Mouse (Mus musculus) CH12.LX (cell line): ENCODE measurements around the gene Cdh22. TPM values are rescaled to one million over a fixed set of nuclear protein-coding genes. Genes with fewer than 3 reads are reported as not detected.

Experiments used
- DNase-seq: peaks from one replicate; pipeline ENCODE4 v3.0.0-alpha.2; 2013; ENCODE audit errors: extremely low read depth
- H3K27ac ChIP-seq: 2 replicates; pipeline ENCODE4 v1.5.1; 2012; ENCODE audit warnings: low read depth, mild to moderate bottlenecking, control low read depth, moderate library complexity; ENCODE audit not compliant: insufficient read depth
- H3K27me3 ChIP-seq: replicated peaks from 2 replicates; pipeline ENCODE3; 2012; ENCODE audit warnings: inconsistent platforms
- H3K36me3 ChIP-seq, 2 experiments: replicated peaks in 1 of 2; 2 replicates each; pipeline versions ENCODE3 to v1.6.1; 2012; ENCODE audit warnings: inconsistent platforms in 1 of 2, low read length in 1 of 2, mild to moderate bottlenecking in 1 of 2, mixed read lengths in 1 of 2, moderate library complexity in 1 of 2; ENCODE audit not compliant: control insufficient read depth in 1 of 2, insufficient read depth in 1 of 2
- H3K4me1 ChIP-seq, 2 experiments: 2 replicates each; pipeline ENCODE4 v1.6.1; 2012; ENCODE audit warnings: inconsistent platforms in 1 of 2, moderate library complexity in 1 of 2; ENCODE audit not compliant: insufficient read depth in 2 of 2, control insufficient read depth in 1 of 2
- H3K4me2 ChIP-seq: 2 replicates; pipeline ENCODE4 v1.6.1; 2012; ENCODE audit warnings: low read depth, mild to moderate bottlenecking, control low read depth; ENCODE audit not compliant: poor library complexity, insufficient read depth, severe bottlenecking
- H3K4me3 ChIP-seq, 3 experiments: fragments of 150-350 bp in 1 of 3; sonication (generic) in 1 of 3; replicated peaks in 1 of 3; 2 replicates each; pipeline versions ENCODE3 to v1.5.1; 2011 to 2012; ENCODE audit warnings: low read depth in 2 of 3, low read length in 2 of 3, mild to moderate bottlenecking in 2 of 3, moderate library complexity in 2 of 3, control low read depth in 1 of 3, improper control_type of control experiment in 1 of 3, inconsistent platforms in 1 of 3, mixed read lengths in 1 of 3; ENCODE audit not compliant: poor library complexity in 1 of 3
- H3K79me2 ChIP-seq: replicated peaks from 2 replicates; pipeline ENCODE4 v1.6.1; 2012; ENCODE audit warnings: mild to moderate bottlenecking, moderate library complexity; ENCODE audit not compliant: control insufficient read depth, poor library complexity, insufficient read depth, severe bottlenecking; ENCODE audit errors: extremely low read depth
- H3K9ac ChIP-seq: 2 replicates; pipeline ENCODE4 v1.6.1; 2012; ENCODE audit warnings: low read depth, mild to moderate bottlenecking, control low read depth, moderate library complexity; ENCODE audit not compliant: insufficient read depth
- H3K9me3 ChIP-seq: replicated peaks from 2 replicates; pipeline ENCODE3; 2012; ENCODE audit warnings: low read length, inconsistent platforms, mixed read lengths
- BHLHE40 ChIP-seq: IDR thresholded peaks from 2 replicates; pipeline ENCODE4 v1.6.1; 2011; ENCODE audit warnings: mild to moderate bottlenecking, low read depth, low read length, improper control_type of control experiment
- CHD1 ChIP-seq: IDR thresholded peaks from 2 replicates; pipeline ENCODE4 v1.6.1; 2012; ENCODE audit warnings: low read depth, low read length, improper control_type of control experiment, inconsistent platforms
- CHD2 ChIP-seq: IDR thresholded peaks from 2 replicates; pipeline ENCODE4 v1.6.1; 2011; ENCODE audit warnings: low read length, improper control_type of control experiment
- CTCF ChIP-seq, 2 experiments: IDR thresholded peaks in 1 of 2; conservative IDR thresholded peaks in 1 of 2; 2 replicates each; pipeline ENCODE4 v1.5.1; 2011 to 2012; ENCODE audit warnings: low read depth in 2 of 2, low read length in 2 of 2, improper control_type of control experiment in 1 of 2, inconsistent platforms in 1 of 2, mild to moderate bottlenecking in 1 of 2, moderate library complexity in 1 of 2
- E2F4 ChIP-seq: IDR thresholded peaks from 2 replicates; pipeline ENCODE4 v1.6.1; 2011; ENCODE audit warnings: low read depth, low read length, improper control_type of control experiment; ENCODE audit not compliant: insufficient replicate concordance
- EP300 ChIP-seq: IDR thresholded peaks from 2 replicates; pipeline ENCODE4 v1.6.1; 2011; ENCODE audit warnings: low read length, improper control_type of control experiment
- GABPA ChIP-seq: IDR thresholded peaks from 2 replicates; pipeline ENCODE4 v1.6.1; 2012; ENCODE audit warnings: low read depth, low read length, improper control_type of control experiment, inconsistent platforms; ENCODE audit not compliant: insufficient replicate concordance
- IRF4 ChIP-seq: IDR thresholded peaks from 2 replicates; pipeline ENCODE4 v1.6.1; 2014; ENCODE audit warnings: low read depth, mild to moderate bottlenecking, inconsistent platforms, low read length, improper control_type of control experiment
- JUND ChIP-seq: conservative IDR thresholded peaks from 2 replicates; pipeline ENCODE4 v1.6.1; 2011; ENCODE audit warnings: low read depth, low read length, improper control_type of control experiment
- MAX ChIP-seq: IDR thresholded peaks from 2 replicates; pipeline ENCODE4 v1.6.1; 2011; ENCODE audit warnings: low read length, improper control_type of control experiment
- MAZ ChIP-seq: IDR thresholded peaks from 2 replicates; pipeline ENCODE4 v1.6.1; 2012; ENCODE audit warnings: low read depth, mild to moderate bottlenecking, inconsistent platforms, low read length, improper control_type of control experiment, moderate library complexity
- MEF2A ChIP-seq: IDR thresholded peaks from 2 replicates; pipeline ENCODE4 v1.6.1; 2014; ENCODE audit warnings: low read depth, mild to moderate bottlenecking, inconsistent platforms, low read length, improper control_type of control experiment, borderline replicate concordance
- NRF1 ChIP-seq: IDR thresholded peaks from 2 replicates; pipeline ENCODE4 v1.6.1; 2014; ENCODE audit warnings: low read depth, mild to moderate bottlenecking, inconsistent platforms, low read length, improper control_type of control experiment, moderate library complexity
- PAX5 ChIP-seq: IDR thresholded peaks from 2 replicates; pipeline ENCODE4 v1.6.1; 2012; ENCODE audit warnings: low read length, inconsistent platforms, mixed read lengths
- RAD21 ChIP-seq: IDR thresholded peaks from 2 replicates; pipeline ENCODE4 v1.6.1; 2011; ENCODE audit warnings: low read depth, mild to moderate bottlenecking, low read length, improper control_type of control experiment, moderate library complexity
- RCOR1 ChIP-seq: conservative IDR thresholded peaks from 2 replicates; pipeline ENCODE4 v1.6.1; 2012; ENCODE audit warnings: low read depth, mild to moderate bottlenecking, inconsistent platforms, low read length, improper control_type of control experiment
- SMC3 ChIP-seq: IDR thresholded peaks from 2 replicates; pipeline ENCODE4 v1.6.1; 2011; ENCODE audit warnings: low read depth, low read length, improper control_type of control experiment
- TBP ChIP-seq: conservative IDR thresholded peaks from 2 replicates; pipeline ENCODE4 v1.6.1; 2011; ENCODE audit warnings: low read depth, low read length, improper control_type of control experiment
- UBTF ChIP-seq: IDR thresholded peaks from 2 replicates; pipeline ENCODE4 v1.6.1; 2012; ENCODE audit warnings: low read depth, mild to moderate bottlenecking, inconsistent platforms, low read length, improper control_type of control experiment, moderate library complexity
- USF1 ChIP-seq: IDR thresholded peaks from 2 replicates; pipeline ENCODE4 v1.6.1; 2014; ENCODE audit warnings: low read depth, mild to moderate bottlenecking, inconsistent platforms, low read length, improper control_type of control experiment
- USF2 ChIP-seq: conservative IDR thresholded peaks from 2 replicates; pipeline ENCODE4 v1.6.1; 2011; ENCODE audit warnings: low read depth, low read length, improper control_type of control experiment
- ZC3H11A ChIP-seq: IDR thresholded peaks from 2 replicates; pipeline ENCODE4 v1.6.1; 2012; ENCODE audit warnings: low read depth, mild to moderate bottlenecking, inconsistent platforms, low read length, improper control_type of control experiment
- ZNF384 ChIP-seq: IDR thresholded peaks from 2 replicates; pipeline ENCODE4 v1.6.1; 2012; ENCODE audit warnings: low read depth, low read length, improper control_type of control experiment, inconsistent platforms
- dilution Hi-C: fragments of 300-500 bp; cut with MboI; formaldehyde crosslinking; loops from 2 replicates; pipeline ENCODE4 v1.14.3; 2020; ENCODE audit warnings: low sequenced_read_pairs; ENCODE audit not compliant: extremely low pct_unique_long_range_greater_than_20kb, extremely low pct_ligation_motif_present
- in situ Hi-C: fragments of 300-500 bp; cut with MboI; formaldehyde crosslinking; loops from 3 replicates; pipeline ENCODE4 v1.14.3; 2019; ENCODE audit warnings: low sequenced_read_pairs, low pct_ligation_motif_present, low pct_unique_long_range_greater_than_20kb, mixed read lengths
- polyA plus RNA-seq: library from polyadenylated mRNA; unstranded; fragments of >175 nt; gene quantifications from 2 replicates; pipeline ENCODE4 v1.2.1, GENCODE M21; 2012; ENCODE audit warnings: low read depth; ENCODE audit not compliant: insufficient read length
- total RNA-seq, 2 experiments: library from RNA; depleted of rRNA; stranded (reverse); fragments of 300-350 nt in 1 of 2; fragments of >200 nt in 1 of 2; gene quantifications; 2 replicates each; pipeline ENCODE4 v1.2.3; 2012 to 2014

Cdh22 gene
- total and polyA plus RNA-seq, 3 experiments = 0.08 TPM; not detected in 2

- no peaks in the 10 kb centered on the region for H3K36me3 ChIP-seq
- TF ChIP-seq SMC3 (no peak), GABPA (no peak), CHD2 (no peak), EP300 (no peak), UBTF (no peak), JUND (no peak), NRF1 (no peak), ZNF384 (no peak), TBP (no peak), MEF2A (no peak), BHLHE40 (no peak), IRF4 (no peak), MAX (no peak), RCOR1 (no peak), USF2 (no peak)
- H3K4me3 ChIP-seq = no peak overlapping the region
- no peaks in the 10 kb centered on the region for H3K9me3 ChIP-seq
- in situ Hi-C loops = no loop called here
- peaks cover 91% of the 10 kb centered on the region for H3K27me3 ChIP-seq
- no peak for DNase-seq
- dilution Hi-C loops = no loop called here
- peaks cover 6 to 7% of the 10 kb centered on the region in 2 experiments; a peak in 1 of 4 replicates for H3K4me1 ChIP-seq
- no peaks in the 10 kb centered on the region for H3K79me2 ChIP-seq
- no peak overlapping the region for H3K4me2 ChIP-seq
- H3K27ac ChIP-seq = no peak overlapping the region
- H3K9ac ChIP-seq = no peak overlapping the region
Measured at GRCm38 (mm10) chr2:165131428-165131827, 103.2 kb downstream of the Cdh22 start.

GRCm38 (mm10) chr2:165129189-165129588, 105.5 kb downstream of the Cdh22 start:
- H3K4me3 ChIP-seq = no peak overlapping the region
- no peaks in the 10 kb centered on the region for H3K79me2 ChIP-seq
- peaks cover 95% of the 10 kb centered on the region for H3K27me3 ChIP-seq
- H3K4me2 ChIP-seq = no peak overlapping the region
- no peak overlapping the region for H3K27ac ChIP-seq
- no peaks in the 10 kb centered on the region for H3K36me3 ChIP-seq
- dilution Hi-C loops = no loop called here
- DNase-seq = no peak
- no peaks in the 10 kb centered on the region for H3K4me1 ChIP-seq
- TF ChIP-seq CHD1 = no peak
- no peak for TF ChIP-seq CHD2
- TF ChIP-seq MAZ = no peak
- TF ChIP-seq IRF4 = no peak
- TF ChIP-seq CTCF (conservative IDR thresholded peaks at IDR 0.05 in 1 of 2, IDR thresholded peaks at IDR 0.05 in 1 of 2; ENCODE audit: low read depth in 2 of 2, low read length in 2 of 2) = no peak
- no peak for TF ChIP-seq USF2
- TF ChIP-seq RAD21 = no peak
- TF ChIP-seq GABPA = no peak
- TF ChIP-seq ZC3H11A = no peak
- TF ChIP-seq EP300 = no peak
- no peak for TF ChIP-seq USF1
- no peak for TF ChIP-seq PAX5
- no peak for TF ChIP-seq E2F4
- TF ChIP-seq, all 38 proteins: peak for 0
- H3K9ac ChIP-seq = no peak overlapping the region
- no peaks in the 10 kb centered on the region for H3K9me3 ChIP-seq
- in situ Hi-C loops = no loop called here
